Mouse (Mus musculus) regulatory T cell (primary cell): ENCODE data around the gene Ube2h.
"Not testable (repeated sequence)": the region's sequence is repeated elsewhere in the genome, so short reads cannot be mapped to it uniquely, and the experiment has no call there.

Source experiments
- in situ Hi-C: fragments of 300-600 bp; cut with MboI, MseI; formaldehyde crosslinking; loops from one replicate; pipeline ENCODE4 v1.15.1; 2025; ENCODE audit warnings: high pct_unique_total_duplicates

Ube2h gene

DNA sequence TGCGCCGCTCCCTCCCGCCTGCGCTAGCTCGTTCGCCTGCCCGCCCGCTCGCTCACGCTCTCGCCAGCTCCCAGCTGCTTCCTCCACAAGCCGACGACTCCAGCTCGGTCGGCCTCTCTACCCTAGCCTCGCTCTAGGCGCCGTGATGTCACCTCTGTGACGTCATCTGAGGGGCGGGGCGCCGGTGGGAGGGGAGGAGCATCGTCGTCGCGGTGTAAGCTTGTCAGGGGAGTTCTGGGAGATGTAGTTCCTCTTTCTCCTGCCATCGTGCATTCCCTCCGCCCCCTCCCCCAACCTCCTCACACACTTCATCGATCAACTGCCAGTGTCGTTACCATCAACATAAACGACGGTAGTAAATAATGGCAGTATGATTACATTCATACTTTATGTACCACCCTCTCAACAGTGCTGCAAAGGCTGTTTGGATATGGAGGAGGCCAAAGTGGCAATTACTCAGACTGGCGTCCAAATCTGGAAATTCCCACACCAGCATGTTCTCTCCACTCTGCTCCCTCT, at the start of gene Ube2h:
Ube2h (minus strand) TSS at position 141 of the 519 bp plus-strand sequence.
- in situ Hi-C loops, result no loop called here

DNA sequence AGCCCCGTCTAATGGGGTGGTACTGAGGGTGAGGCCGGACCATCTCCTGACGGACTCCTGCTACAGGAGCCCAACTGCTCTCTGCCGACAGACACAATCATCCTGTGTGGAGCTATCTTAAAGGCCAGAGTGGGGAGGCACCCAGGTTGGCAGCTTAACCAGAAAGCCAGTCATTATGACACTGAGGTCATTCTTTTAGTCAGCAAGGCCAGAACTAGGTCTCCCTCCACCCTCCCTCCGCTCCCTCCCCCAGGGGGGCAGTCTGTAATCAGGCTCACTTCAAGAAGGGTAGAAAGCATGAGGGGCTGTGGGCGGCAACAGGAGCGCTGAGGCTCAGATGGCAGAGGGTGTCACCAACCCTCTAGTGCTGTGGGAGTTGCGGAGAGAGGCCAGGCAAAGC, 49.3 kb upstream of the Ube2h start:
- in situ Hi-C loops, result loop anchor here (10.0 to 25.0 kb wide), 2 partner anchors 141 to 589 kb away; partner anchors contain the start of gene Ahcyl2

DNA sequence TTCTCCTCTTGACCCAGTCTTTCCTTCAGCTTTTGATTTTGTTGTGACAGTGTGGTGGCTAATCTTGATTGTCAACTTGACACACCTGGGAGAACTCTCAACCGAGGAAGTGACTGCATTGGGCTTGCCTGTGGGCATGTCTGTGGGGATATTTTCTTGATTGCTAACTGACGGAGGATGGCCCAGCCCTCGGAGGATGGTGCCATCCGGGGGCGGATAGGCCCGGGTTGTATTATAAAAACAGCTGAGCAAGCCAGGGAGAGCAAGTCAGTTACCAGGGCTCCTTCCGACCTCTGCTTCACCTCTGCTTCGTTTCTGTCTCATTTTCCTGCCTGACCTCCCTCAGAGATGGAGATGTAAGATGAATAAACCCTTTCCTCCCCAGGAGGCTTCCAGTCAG, 48.4 kb upstream of the Ube2h start:
- in situ Hi-C loops, result loop anchor here (10.0 to 25.0 kb wide), 2 partner anchors 140 to 588 kb away; partner anchors contain the start of gene Ahcyl2

DNA sequence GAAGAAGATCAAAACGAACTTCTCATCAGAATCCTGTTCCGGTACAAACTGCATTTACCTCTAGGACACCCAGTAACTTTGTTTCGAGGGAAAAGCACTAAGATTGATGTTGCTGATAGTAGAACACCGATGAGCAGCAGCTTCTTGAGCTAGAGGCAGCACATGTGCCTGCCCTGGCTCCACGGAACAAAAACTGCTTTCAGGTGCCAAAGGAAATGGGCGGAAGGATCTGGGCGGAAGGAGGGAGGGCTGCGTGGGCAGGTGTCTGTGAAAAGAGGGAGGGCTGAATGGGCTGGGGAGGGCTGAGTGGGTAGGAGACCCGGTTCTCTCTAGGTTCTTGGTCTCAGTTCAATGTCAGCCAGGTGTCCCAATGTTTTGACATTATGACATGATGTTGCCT, 47.0 kb upstream of the Ube2h start:
- in situ Hi-C loops, result loop anchor here (10.0 to 25.0 kb wide), 2 partner anchors 139 to 586 kb away; partner anchors contain the start of gene Ahcyl2

DNA sequence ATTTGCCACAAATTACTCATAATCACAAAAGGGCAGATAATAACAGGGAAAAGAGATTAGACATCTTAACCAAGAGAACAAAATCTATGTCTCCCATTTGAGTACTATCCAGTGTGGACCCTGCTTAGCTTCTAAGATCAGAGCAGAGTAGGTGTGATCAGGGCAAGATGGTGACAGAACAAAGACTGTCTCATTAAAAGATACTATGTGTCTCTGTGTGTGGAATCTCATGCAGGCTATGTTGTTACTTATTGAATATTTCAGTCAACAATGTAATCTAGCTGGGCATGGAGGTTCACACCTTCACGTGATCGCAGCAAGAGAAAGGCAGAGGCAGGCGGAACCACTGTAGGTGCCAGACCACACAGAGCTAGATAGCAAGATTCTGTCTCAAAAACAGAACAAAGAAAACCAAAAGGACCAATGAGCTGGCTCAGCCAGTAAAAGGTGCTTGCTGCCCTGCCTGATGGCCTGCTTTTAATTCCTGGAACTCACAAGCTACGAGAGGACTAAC, 43.0 kb upstream of the Ube2h start:
- in situ Hi-C loops, result no loop called here

DNA sequence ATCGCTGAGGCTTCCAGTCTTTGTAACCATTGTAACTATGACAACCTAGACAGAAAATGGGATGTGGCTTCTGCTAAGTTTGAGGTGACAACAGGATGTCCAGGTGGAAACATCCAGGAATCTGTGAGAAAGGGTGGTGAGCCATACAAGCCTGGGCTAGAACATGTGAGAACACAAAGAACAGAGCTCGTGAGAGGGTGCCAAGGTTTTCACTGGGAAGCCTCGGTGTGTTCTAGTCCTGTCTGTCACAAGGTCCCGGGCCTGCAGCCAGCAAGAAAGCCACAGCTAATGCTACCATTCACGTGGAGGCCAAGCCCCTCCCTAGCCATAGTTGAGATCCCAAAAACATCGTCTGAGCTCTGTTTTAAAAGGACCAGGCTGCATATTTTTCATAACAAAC, 42.4 kb upstream of the Ube2h start:
- in situ Hi-C loops, result no loop called here

DNA sequence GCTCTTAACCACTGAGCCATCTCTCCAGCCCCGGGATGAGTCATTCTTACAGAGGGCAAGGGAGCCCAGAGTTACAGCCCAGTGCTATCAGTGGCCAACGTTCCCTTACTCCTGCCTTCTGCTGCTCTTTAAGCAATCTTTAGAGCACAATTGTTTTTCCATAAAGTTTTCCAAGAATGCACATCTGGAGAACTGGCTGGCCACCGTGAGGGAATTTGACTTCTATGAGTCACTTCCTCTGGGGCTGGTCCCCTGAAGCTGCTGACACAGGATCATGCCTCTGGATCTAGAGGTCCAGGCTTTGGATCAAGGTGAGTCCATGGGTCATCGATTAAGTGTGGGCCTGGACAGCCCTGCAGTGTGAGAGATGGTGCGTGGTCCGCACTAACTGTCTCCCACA, 39.7 kb upstream of the Ube2h start:
- in situ Hi-C loops, result no loop called here

DNA sequence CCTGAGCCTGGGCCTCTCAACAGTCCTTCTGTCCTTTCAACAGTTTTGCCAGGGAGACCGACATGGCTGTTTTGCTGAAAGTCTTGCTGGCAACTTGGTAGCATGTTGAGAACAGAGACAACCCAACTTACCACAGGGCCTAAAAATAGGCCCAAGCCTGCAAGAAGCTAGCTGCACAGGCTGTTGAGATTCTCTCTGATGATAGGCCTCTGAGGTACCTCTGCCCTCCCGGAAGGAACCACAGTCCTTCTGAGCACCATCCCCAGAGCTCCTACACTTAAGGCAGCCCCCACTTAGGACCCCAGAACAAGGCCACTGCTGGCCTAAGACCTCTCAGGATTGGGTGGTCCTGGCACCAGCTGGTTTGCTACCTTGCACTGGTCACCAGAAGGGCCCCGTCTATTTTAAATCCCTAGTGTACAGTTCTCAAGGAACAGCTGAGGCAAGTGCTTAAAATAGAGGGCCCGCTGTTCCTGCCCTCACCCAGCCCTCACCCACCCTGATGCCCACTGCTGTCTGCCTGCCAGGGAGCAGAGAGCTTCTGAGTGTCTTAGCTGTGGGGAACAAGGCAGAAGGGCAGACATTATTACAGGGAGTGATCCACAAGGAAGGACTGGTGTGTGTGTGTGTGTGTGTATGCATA, 36.0 kb upstream of the Ube2h start:
- in situ Hi-C loops, result no loop called here

DNA sequence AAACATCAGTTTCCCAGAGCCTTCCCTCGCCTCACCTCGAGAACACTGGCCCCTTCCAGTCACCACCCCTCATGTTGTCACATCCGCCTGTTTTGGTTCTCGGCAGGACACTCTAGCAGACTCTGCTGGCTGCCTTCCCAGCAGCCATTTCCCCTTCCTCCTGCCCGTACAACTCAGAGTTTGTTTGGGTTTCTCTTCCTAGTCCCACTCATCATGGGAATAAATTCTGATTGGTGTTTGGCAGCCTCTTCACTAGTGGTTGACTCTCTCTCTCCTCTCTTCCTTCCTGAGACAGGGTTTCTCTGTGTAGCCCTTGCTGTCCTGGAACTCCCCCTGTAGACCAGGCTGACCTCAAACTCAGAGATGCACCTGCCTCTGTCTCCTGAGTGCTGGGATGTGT, 32.6 kb upstream of the Ube2h start:
- in situ Hi-C loops, result no loop called here

DNA sequence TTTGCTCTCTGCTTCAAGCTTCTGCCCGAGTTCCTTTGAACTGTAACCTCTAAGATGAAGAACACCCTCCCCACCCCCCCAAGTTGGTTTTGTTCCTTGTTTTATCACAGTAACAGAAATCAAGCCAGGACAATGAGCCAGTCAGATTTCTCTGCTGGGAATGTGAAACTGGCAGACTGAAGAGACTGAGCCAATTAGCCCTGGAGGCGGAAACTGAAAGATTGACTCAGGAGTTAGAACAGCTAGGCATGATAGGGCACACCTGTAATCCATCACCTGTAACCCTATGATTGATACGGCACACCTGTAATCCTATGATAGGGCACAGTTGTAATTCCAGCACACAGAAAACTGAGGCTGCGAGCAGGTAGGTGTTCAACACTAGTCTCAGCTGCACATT, 27.9 kb upstream of the Ube2h start:
- in situ Hi-C loops, result no loop called here

DNA sequence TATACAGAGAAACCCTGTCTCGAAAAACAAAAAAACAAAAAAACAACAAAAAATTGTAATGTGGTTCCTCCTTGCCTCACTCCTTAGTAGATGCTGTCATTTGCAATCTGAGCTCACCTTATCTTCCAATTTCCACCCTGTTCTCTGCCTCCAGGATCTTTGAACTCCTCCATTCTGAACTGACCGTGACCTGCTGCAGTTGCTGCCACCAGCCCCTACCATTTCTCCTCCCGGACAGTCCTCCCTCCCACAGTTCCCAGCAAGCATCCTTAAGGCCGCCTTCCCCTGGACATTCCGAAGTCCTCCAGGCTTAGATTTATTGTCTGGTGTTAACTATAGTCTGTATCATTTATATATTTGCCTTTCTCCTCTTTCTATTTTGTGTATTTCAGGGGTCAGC, 26.4 kb upstream of the Ube2h start:
- in situ Hi-C loops, result no loop called here

DNA sequence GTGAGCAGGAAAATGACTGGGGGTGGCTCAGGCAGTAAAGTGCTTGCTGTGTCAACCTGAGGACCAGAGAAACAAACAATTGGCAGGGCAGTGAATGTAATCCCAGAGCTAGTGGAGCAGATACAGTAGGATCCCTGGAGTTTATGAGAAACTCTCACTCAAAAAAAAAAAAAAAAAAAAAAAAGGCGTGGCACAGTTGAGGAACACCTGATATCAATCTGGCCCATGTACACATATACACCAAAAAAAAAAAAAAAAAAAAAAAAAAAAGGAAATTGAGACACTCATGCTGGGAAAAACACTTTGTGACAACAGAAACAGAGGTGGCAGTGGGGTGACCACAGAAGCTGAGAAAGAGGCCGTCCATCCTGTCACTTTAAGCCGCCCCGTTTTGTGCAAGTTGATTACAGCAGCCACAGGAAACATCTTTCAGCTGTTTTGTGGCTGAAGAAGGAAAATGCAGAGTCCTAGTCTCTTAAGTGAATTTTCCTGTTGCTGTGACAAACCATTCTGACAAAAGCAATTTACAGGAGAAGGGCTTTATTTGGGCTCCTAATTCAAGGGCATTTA, 21.7 kb upstream of the Ube2h start:
- in situ Hi-C loops, result no loop called here

DNA sequence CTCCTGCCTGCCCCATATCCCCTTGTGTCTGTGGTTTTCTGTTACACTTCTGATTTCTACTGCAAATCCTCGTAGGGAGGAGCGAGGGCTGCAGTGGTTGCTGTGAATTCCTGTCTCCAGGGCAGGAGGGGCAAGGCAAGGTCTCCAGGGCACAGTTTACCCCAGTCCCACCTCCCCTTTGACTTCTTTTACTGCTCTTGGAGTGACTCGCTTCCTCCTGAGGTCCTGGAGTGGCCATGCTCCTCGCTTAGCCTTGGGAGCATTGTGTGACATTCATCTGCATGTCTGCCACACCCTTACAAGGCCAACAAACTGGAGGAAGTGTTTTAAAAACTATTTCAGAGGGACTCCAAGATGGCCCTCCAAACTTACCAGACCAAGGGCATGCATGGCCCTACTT, 16.7 kb upstream of the Ube2h start:
- in situ Hi-C loops, result no loop called here

DNA sequence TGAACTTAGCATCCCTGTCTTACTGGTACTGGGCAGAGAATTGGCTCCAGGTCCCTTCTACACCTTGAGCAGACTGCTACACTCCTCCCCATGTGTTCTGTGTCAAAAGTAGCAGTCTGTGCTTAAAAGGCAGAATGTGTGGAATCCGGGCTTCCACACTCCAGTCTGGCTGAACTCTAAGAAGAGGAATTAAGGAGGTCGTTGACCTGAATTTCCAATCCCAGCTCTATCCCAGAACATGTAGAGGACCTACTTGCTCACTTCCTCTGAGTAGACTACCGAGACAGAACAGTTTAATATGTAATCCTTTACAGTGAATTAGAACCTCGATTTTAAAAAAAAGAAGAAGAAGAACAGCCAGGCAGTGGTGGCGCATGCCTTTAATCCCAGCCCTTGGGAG, 14.9 kb upstream of the Ube2h start:
- in situ Hi-C loops, result no loop called here

DNA sequence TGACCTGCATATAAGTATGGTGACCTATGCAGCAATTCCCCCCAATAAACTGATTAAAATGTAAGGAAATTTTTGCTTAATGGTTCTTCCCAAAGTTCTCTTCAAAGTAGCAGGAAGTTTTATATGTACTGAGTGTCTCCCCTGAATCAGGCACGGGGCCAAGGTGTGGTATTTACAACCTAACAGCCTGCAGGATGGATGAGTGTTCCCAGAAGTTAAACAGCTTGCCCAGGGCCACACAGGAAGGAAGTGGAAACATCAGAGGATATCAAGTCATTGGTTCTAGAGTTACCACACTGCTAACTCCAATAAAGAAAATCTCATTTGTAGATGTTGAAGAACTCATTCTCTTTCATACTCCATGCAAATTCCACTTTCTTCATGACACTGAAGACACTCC, 7.7 kb upstream of the Ube2h start:
- in situ Hi-C loops, result no loop called here

DNA sequence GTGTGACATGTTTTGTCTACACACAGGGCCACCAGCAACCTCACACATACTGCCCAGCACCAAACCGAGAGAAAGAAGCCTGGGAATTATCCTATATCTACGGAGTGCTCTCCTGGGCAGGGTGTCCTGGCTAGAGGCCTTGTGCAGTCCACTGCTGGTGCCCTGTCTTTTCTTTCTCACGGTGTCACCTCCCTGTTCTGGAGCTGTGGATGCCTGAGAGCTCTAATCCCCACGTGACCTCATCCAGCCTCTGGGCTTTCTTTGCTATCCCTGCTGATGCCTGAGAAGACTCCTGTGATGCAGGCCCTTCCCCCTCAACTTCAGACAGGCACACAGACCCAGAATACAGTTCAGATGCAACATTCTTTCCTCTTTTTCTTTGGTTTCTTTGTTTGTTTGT, 4.4 kb upstream of the Ube2h start:
- in situ Hi-C loops, result no loop called here

DNA sequence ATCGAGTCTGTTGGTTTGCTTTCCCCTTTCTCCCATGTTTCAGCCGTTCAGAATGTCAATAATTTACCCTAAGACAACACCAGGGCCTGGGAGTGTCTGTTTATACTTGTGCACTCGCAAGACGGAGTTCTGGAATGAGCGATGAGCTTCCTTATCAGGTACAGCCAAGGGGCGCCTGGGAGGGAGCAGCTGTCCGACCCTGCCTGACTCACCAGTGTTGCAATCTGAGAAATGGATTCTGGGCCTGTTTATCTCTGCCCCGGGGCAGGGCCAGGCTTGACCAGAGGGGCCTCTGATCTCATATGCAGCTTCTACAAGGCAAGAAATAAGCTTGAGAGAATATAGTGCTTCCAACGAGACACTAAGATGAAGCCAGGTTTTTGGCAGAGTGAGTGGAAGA, 3.4 kb upstream of the Ube2h start:
- in situ Hi-C loops, result no loop called here

DNA sequence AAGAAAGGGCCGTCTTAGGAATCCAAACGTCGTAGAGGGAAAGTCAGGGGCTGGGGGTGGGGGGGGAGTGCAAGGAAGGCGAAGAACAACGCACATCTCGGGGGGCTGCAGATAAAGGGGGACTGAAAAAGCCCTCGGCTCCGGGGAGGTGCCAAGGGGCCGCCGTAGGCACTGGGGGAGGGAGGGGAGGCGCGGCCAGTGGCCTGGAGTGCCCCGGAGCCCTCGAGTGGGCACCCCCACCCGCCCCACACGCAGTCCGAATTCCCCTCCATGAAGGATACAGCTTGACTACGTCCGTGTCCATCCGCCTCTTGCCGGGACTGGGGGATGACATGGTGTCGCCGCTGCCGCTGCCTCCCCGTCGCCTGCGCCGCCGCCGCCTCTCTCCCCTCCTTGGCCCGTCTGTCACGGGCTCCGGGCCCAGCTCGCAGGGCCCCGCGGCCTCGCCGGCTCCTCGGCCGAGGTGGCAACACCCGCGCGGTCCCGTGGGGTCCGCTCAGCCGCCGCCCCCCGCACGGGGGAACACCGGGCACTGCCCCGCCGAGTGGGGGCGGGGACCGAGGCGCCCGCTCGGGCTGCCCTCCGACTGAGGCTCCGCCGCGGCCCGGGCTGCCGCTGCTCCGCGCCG, 454 bp downstream of the Ube2h start:
- in situ Hi-C loops, result not testable (repeated sequence)

DNA sequence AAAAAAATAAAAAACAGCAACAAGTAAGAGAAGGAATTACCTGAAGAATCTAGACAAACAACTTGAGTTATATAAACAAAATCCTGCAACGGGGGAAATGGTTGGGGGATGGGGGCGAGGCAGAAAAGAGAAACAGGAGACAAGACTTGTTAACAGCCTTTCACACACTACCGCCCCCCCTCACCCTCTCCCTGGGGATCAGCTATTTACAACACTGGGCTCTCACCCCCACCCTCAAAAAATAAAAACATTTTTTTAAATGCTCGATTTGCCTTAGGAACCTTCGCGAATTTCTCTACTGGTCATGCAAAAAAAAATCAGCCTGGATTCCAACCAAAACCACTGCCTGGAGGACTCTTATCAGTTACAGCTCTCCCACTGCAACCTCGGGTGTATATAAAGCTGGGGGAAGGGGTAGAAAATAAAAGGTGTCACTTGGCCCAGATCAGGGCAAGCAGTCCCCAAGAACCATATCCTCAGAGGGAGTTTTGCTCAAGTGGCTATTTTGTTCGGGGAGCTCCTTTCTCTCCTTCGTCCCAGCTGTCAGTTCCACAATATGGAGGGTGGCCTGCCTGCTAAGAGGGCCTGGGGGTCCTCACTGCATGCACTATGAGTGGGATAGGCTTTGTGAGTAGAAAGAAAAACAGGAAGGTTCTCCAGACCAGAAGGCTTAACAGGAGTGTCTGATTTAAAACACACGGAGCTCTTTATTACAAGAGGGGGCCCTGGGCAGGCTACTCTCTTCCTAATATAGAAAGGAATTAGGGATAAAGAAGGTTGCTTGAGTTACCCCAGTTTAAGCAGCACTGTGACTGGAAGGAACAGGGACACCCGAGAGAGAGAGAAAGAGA, 1.3 kb downstream of the Ube2h start:
- in situ Hi-C loops, result no loop called here

DNA sequence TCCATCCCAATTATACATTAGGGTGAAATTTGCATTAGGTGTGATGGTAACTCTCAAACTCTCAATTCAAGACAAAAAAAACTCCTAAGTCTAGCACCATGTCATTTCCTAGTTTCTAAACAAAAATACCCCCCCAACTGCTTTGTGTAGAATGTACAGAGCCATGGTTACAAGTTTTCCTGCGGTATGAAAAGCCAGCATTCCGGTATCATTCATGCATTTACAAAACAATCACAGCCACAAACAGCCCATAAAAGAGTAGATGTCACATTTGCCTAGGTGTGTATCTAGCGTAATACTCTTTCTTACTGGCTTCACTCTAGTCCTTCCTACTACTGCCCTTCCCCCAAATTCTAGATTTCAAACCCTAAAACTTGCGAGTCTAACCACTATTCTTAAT, 2.2 kb downstream of the Ube2h start:
- in situ Hi-C loops, result no loop called here

DNA sequence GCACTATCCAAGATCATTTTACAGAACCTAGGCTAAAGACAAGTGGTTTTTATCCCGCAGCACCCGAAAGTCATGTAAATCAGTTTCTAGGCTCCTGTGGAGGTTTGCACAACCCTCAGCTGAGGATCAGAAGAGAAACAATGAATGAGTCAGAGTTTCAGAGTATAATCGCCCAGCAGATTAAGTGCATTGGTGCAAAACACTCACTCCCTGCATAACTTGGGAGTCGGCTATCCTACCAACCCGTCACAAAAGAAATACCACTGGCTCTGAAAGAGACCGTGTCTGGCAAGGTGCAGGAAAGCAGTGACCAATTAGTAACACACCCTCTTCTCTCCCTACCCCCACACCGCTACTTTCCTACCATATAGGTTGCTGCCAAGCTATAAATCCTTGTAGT, 3.4 kb downstream of the Ube2h start:
- in situ Hi-C loops, result no loop called here

DNA sequence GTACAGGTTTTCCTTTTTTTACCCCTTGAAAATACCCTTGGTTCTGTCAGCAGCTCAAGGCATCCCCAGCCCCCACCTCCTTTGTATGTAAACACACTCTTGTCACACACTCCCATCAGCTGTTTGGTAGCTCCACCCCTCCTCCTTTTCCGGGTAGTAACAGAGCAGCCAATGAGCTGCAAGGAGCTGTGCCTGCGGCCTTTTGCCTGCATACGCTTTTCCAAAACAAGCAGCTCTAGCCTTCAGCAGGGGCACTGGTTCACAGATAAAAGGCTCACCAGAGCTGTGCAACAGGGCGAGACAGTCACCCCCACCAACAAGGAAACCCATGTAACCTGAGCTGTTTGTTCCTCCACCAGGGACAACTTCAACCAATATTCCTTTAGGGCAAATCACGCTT, 4.0 kb downstream of the Ube2h start:
- in situ Hi-C loops, result no loop called here
